Mouse (Mus musculus): ENCODE data around the gene Pet117. TPM values are rescaled to one million over a fixed set of nuclear protein-coding genes. Genes with fewer than 3 reads are reported as not detected.

The Pet117 gene
- 1 to 10 TPM; 5.4 to 7.8 TPM for polyA plus RNA-seq (2017; shearing (Covaris generic))

DNA sequence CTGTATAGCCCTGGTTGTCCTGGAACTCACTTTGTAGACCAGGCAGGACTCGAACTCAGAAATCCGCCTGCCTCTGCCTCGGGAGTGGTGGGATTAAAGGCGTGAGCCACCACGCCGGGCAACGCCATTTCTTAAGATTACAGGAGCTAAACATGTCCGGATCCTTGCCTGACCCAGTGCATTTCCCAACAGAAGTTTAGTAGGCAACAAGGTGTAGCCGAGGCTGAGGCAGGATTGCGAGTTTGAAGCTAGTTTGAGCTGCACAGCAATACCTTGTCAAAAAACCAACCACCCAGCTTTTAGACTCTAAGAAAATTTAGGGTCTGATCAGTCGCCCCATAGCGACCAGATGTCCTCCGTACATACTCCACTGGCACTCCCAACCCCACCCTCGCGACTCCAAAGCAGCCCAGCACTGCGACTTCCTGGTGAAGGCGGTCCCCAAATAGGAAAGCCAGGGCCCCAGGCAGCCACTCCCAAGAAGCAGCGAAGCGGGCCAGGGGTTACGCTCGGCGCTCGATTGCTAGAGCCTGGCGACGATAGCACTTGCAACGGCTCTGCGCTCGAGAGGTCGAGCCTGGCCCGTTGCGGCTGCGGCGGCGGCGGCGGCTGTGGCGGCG lies at the start of gene Pet117, which contains the start of gene Kat14:
TSS of gene Pet117 (plus strand) at position 597 of the 620 bp plus-strand sequence.
TSS of gene Kat14 (plus strand) at position 584 of the 620 bp plus-strand sequence.

DNA sequence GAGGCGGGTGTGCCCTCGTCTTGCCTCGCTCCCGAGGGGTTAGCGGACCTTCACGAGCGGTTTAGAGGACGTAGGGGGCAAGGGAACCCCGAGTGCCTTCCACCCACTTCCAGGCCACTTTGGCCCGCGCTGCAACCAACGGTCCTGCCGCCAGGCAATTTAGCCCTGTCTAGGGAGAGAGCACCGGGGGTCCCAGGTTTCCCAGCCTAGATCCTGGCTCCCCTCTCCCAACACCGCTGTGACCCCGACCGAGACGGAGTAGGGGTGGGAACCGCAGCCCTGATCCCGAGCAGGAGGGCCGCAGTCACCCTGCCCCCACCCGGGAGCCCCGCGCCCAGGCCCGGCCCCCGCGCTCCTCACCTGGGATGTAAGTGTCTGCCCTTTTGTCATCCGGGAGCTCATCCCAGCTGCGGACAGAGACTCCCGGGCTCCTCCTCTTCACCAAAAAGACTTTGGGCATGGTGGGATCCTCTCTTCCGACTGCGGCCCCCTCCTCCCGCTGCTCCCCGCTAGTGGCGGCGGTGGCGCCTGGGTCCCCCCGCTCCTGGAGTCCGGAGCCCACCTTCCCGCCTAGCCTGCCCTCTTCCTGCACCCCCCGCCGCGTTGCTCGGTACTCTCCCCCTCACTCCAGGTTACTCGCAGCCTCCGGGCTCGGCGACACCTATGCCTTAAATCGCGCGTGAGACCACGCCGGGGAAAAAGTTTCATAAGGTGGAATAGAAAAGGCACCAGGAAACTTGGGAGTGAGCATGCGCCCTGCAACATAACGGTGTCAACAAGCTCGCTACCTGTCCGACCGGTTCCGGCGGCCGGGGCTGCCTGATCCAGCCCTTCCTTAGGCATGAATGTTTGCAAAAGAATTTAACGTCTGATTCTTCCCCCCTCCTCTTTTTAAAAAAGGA lies 37.1 kb upstream of the Pet117 start, which contains the start of gene Ovol2:
TSS of gene Ovol2 (minus strand) at position 746 of the 902 bp plus-strand sequence.

Other genes starting within 250 kb of the Pet117 start
- gene Mgme1, start 98.3 kb upstream of the Pet117 start, polyA plus RNA-seq (2017; shearing (Covaris generic)): 1 to 10 TPM; 8.1 to 8.2 TPM
- gene Snx5, start 98.1 kb upstream of the Pet117 start, polyA plus RNA-seq (2017; shearing (Covaris generic)): 100 to 1,000 TPM; 154 to 171 TPM
- under 1 TPM in 1 of 2 experiments, not detected in 1; 0.66 TPM for gene Ovol2, start 36.9 kb upstream of the Pet117 start, polyA plus RNA-seq (2017; shearing (Covaris generic))
- 10 to 100 TPM; 31.6 to 40.8 TPM for gene Kat14, start within 50 bp of the Pet117 start, polyA plus RNA-seq (2017; shearing (Covaris generic))
- gene Dzank1, start 158.4 kb downstream of the Pet117 start, polyA plus RNA-seq (2017; shearing (Covaris generic)): under 1 TPM; 0.27 to 0.61 TPM
- 10 to 100 TPM; 30.8 to 34.0 TPM for gene Polr3f, start 158.7 kb downstream of the Pet117 start, polyA plus RNA-seq (2017; shearing (Covaris generic))
- gene Rbbp9, start 181.9 kb downstream of the Pet117 start, polyA plus RNA-seq (2017; shearing (Covaris generic)): 1 to 10 TPM; 5.9 to 9.2 TPM
- gene Sec23b, start 187.2 kb downstream of the Pet117 start, polyA plus RNA-seq (2017; shearing (Covaris generic)): 100 to 1,000 TPM in 1 of 2 experiments, 10 to 100 TPM in 1; 78.4 to 104 TPM
- gene Smim26, start 225.1 kb downstream of the Pet117 start, polyA plus RNA-seq (2017; shearing (Covaris generic)): 10 to 100 TPM; 20.0 to 23.9 TPM
- gene Dtd1, start 230.9 kb downstream of the Pet117 start, polyA plus RNA-seq (2017; shearing (Covaris generic)): 10 to 100 TPM; 56.5 to 57.1 TPM

All from inflammation-experienced regulatory T-cells (primary cell).